Mouse (Mus musculus) liver, adult 2 months (tissue): ENCODE measurements around the gene Metrn.

Experiments
- CTCF ChIP-seq: fragments of 200-500 bp; IDR thresholded peaks from 2 replicates; pipeline ENCODE4 v1.5.1; 2011; ENCODE audit warnings: low read depth, low read length, control low read depth
- POLR2A ChIP-seq: fragments of 200-500 bp; IDR thresholded peaks from 2 replicates; pipeline ENCODE4 v1.6.1; 2011; ENCODE audit warnings: low read length, control low read depth; ENCODE audit not compliant: insufficient read depth; ENCODE audit errors: extremely low read depth

DNA sequence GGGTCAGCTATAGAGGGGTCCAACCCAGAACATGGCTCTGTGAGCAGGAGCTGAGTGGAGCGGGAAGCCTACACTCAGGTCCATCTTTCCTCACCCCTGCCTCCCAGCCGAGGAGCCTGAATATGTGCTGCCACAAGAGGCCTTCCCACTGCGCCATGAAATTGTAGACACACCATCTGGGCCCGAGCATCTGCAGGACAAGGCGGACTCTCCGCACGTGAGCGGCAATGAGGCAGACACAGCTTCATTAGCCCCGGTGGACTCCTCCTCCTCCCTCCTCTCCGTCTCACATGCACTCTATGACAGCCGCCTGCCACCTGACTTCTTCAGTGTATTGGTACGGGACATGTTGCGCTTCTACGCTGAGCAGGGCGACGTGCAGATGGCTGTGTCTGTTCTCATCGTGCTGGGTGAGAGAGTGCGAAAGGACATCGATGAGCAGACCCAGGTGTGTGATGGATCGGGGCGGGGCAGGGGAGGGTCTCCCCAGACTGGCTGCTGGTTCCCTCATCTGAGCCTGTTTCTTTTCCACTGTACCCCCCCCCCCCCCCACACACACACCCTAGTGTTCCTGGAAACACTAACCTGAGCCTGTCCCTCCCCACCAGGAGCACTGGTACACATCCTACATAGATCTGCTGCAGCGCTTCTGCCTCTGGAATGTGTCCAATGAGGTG lies 30.7 kb upstream of the Metrn start:
- TF ChIP-seq CTCF (no peak), POLR2A (no peak)
